Mouse (Mus musculus): ENCODE data around the gene Ric1.
"Not testable (repeated sequence)": the region's sequence is repeated elsewhere in the genome, so short reads cannot be mapped to it uniquely, and the experiment has no call there.

The Ric1 gene

GRCm38 (mm10) chr19:29527299-29527698 is 5.2 kb downstream of the Ric1 start:
- no peak for DNase-seq (ENCODE audit: low spot score in 2 of 2)

GRCm38 (mm10) chr19:29528568-29528967 is 6.5 kb downstream of the Ric1 start:
- DNase-seq (ENCODE audit: low spot score in 2 of 2): no peak

GRCm38 (mm10) chr19:29534030-29534429 is 11.9 kb downstream of the Ric1 start:
- no peak for DNase-seq (ENCODE audit: low spot score in 2 of 2)

- peak in 1 of 2 experiments; percentile 15 for DNase-seq (ENCODE audit: low spot score in 2 of 2)
These were observed 20.3 kb downstream of the Ric1 start for GRCm38 (mm10) chr19:29542256-29542970.

GRCm38 (mm10) chr19:29544026-29544425 is 21.9 kb downstream of the Ric1 start:
- no peak for DNase-seq (ENCODE audit: low spot score in 2 of 2)

GRCm38 (mm10) chr19:29550618-29551017 is 28.5 kb downstream of the Ric1 start:
- DNase-seq (ENCODE audit: low spot score in 2 of 2): no peak

GRCm38 (mm10) chr19:29551128-29551527 is 29.0 kb downstream of the Ric1 start:
- no peak for DNase-seq (ENCODE audit: low spot score in 2 of 2)

- DNase-seq (ENCODE audit: low spot score in 2 of 2): not testable (repeated sequence)
These were observed 29.9 kb downstream of the Ric1 start for GRCm38 (mm10) chr19:29551980-29552379.

GRCm38 (mm10) chr19:29557171-29557845 is 35.2 kb downstream of the Ric1 start:
- DNase-seq (ENCODE audit: low spot score in 2 of 2): peak in 1 of 2 experiments; percentile 6

- DNase-seq (ENCODE audit: low spot score in 2 of 2): no peak
These were observed 40.1 kb downstream of the Ric1 start for GRCm38 (mm10) chr19:29562166-29562565.

- DNase-seq (ENCODE audit: low spot score in 2 of 2): no peak
These were observed 40.5 kb downstream of the Ric1 start for GRCm38 (mm10) chr19:29562603-29563002.

GRCm38 (mm10) chr19:29563258-29563779 is 41.2 kb downstream of the Ric1 start:
- peak; percentile 32 for DNase-seq (ENCODE audit: low spot score in 2 of 2)

- no peak for DNase-seq (ENCODE audit: low spot score in 2 of 2)
These were observed 44.4 kb downstream of the Ric1 start for GRCm38 (mm10) chr19:29566512-29566911.

GRCm38 (mm10) chr19:29582439-29582838 is 60.4 kb downstream of the Ric1 start:
- no peak for DNase-seq (ENCODE audit: low spot score in 2 of 2)

GRCm38 (mm10) chr19:29583734-29584133 is 61.7 kb downstream of the Ric1 start:
- no peak for DNase-seq (ENCODE audit: low spot score in 2 of 2)

GRCm38 (mm10) chr19:29593783-29594182 is 71.7 kb downstream of the Ric1 start:
- DNase-seq (ENCODE audit: low spot score in 2 of 2): not testable (repeated sequence)

GRCm38 (mm10) chr19:29596276-29596675 is 74.2 kb downstream of the Ric1 start:
- DNase-seq (ENCODE audit: low spot score in 2 of 2): no peak

- DNase-seq (ENCODE audit: low spot score in 2 of 2): no peak
These were observed 74.9 kb downstream of the Ric1 start for GRCm38 (mm10) chr19:29596985-29597384.

- no peak for DNase-seq (ENCODE audit: low spot score in 2 of 2)
These were observed 76.9 kb downstream of the Ric1 start for GRCm38 (mm10) chr19:29598981-29599380.

GRCm38 (mm10) chr19:29603548-29604353 is 81.7 kb downstream of the Ric1 start:
- no peak for DNase-seq (ENCODE audit: low spot score in 2 of 2)

- no peak for DNase-seq (ENCODE audit: low spot score in 2 of 2)
These were observed 82.6 kb downstream of the Ric1 start for GRCm38 (mm10) chr19:29604653-29605052.

- no peak for DNase-seq (ENCODE audit: low spot score in 2 of 2)
These were observed 85.4 kb downstream of the Ric1 start for GRCm38 (mm10) chr19:29607521-29607920.

Data from urinary bladder, postnatal 36 days (tissue).